Mouse (Mus musculus): ENCODE measurements around the gene Slc1a5.

The Slc1a5 gene

DNA sequence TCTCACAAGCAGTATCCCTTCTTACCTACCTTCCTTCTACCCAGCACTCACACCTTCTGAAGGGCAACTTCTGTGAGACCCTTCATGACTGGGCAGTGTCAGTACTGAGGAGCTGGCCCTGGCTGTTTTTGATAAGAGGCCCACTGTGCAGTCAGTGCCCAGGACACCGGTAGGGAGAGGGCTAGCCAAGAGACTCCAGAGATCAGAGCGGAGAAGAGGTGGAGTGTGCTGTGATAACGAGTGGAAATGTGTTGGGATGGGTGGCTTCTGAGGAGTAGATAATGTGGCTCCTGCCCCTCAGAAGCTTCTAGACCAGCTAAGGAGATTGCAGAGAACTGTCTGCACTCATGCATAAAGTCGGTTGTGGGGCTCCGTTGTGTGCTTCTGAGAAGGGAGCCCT is 38.7 kb downstream of the Slc1a5 start:
- DNase-seq (ENCODE audit: low spot score in 2 of 2), result no peak

DNA sequence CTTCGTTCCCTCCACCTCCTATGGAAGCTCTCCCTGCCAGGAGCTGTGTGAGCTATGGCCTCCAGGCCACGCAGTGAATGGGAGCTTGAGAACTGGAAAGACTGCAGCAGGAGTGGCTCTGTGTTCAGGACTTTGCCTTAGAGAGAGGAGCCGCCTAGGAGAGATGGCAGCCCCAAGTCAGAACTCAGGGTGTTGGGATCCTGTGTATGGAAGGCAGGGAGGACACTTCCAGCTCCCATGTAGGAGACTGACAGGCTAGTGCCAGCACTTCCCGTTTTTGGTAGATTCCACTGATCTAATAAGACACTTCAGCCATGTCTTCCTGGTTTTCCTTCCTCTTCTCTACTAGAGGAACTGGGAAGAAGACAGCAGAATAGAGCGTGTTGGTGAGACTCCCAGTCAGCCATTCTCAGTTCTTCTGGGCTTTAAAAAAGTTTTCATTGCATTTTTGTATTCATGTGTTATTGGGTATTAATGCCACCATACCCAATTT is 39.2 kb downstream of the Slc1a5 start:
- DNase-seq (ENCODE audit: low spot score in 2 of 2), result no peak

DNA sequence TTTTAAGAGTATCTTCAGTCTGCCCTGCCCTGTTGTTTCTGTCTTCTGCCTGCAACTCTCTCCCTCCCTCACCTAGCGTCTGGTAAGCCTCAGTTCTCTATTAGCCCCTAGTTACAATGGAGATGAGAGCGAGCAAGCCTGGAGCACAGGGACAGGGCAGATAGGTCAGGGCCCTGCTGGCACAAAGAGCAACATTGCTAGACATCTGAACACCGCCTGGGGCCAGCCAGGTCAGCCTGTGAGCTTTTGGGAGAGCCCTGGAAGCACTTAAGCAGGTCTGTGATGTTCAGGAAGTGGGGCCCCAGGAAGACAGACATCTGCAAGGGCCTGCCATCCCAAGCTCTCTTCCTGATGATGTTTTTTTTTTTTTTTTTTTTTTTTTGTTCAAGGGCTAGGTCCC is 40.0 kb downstream of the Slc1a5 start:
- no peak for DNase-seq (ENCODE audit: low spot score in 2 of 2)

DNA sequence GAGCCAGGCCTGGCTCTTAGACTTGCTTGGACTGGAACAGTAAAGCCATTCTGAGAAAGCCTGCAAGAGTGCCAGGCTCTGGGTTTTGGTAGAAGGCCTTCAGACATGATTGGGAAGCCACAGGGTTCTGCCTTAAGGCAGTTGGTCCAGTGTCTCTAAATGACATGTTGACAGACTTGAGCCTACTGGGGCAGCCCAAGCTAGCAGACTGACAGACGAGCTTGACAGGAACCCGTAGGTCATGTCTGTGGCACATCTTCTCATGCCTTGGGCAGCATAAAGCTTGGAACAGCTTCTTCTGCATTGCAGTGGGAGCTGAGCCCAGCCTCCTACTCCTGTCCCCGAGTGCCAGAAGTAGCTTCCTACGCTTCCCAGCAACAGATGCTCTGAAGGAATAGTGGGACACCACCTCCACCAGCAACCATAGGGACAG is 40.5 kb downstream of the Slc1a5 start:
- no peak for DNase-seq (ENCODE audit: low spot score in 2 of 2)

DNA sequence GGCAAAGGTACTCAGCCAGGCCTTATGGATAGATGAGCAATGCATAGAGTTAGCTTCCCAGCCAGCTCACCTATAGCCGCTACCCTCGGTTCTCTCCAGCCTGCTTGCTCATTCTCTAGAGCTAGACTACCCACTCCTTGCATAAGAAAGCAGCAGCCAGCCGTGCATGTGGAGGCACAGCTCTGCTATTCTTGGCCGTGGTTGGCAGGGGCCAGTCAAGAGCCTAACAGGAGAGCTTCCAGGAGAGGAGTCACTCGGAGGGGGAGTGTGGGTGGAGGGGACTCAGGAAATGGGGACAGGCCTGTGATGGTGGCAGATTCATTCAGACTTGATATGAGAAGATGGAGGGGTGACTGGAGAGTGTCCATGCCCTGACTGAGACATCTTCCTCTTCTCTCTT is 42.6 kb downstream of the Slc1a5 start:
- peak in 1 of 2 experiments; percentile 62 for DNase-seq (ENCODE audit: low spot score in 2 of 2)

DNA sequence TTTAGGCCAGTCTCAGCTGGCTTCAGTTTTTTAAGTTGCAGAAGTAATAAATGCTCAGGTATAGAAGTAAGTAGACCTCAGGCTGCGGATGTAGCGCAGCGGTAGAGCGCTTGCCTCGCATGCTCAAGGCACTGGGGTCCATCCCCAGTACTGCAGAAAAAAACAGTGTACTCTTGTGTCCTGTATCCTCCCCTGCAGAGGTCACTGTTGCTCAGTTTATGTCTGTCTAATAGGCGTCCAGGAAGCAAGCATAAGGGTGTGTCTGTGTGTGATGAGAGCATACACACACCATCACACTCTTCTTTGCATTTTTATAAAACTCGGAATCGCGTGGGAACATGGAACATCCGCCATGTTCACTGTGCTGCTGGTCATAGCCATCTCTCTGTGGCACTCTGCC is 44.6 kb downstream of the Slc1a5 start:
- no peak for DNase-seq (ENCODE audit: low spot score in 2 of 2)

DNA sequence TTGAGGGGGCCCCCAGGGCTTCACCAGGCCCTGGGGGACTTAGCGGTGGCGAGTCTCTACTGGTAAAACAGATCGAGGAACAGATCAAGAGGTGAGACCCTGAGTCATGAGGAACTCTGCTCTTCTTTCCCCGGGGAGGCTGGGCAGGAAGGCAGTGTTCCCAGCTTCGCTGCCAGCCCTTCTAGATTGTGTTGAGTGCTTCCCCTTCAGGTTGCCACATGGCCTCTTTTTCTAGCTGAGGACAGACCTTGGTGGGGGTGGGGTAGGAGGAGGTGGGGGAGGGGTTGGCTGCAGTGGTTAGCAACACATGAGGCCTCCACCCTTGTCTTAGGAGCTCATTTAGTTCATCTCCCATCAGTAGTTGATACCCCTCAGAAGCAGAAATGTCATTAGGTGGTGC is 45.4 kb downstream of the Slc1a5 start:
- no peak for DNase-seq (ENCODE audit: low spot score in 2 of 2)

DNA sequence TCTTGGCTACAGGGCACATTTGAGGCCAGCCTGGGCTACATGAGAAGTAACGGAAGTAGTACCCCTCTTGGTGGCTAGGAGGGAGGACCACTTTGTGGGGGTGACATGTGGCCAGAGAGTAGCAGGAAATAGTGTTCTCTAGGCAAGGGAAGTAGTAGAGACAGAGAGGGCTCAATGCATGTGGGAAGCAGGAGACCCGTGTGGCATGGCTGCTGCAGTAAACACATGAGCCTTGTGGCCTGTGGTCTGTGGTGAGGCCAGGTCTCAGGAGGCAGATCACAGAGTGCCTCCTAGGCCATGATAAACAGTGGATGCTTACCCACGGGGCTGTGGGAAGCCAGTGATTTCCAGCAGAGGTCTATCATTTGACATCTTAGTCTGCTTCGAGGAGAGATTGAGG is 46.1 kb downstream of the Slc1a5 start:
- no peak for DNase-seq (ENCODE audit: low spot score in 2 of 2)

DNA sequence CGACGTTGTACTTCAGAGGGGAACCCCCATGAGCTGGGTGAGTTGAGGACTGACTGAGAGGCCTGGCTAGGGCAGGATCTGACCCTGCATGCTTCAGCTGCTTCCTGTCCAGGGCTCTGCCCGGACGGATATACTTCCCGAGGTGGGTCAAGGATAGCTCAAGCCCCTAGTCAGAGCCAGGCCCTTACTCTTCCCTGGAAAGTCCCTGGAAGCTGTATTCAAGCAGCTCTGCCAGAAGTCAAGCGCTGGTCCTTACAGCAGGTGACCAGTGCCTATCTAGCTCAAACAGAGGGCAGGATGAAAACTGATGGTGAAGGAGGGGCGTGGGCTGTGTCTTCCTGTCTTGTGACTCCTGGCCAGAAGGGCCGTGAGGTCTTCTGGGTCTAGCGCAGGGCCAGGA is 49.3 kb downstream of the Slc1a5 start:
- DNase-seq (ENCODE audit: low spot score in 2 of 2), result no peak

DNA sequence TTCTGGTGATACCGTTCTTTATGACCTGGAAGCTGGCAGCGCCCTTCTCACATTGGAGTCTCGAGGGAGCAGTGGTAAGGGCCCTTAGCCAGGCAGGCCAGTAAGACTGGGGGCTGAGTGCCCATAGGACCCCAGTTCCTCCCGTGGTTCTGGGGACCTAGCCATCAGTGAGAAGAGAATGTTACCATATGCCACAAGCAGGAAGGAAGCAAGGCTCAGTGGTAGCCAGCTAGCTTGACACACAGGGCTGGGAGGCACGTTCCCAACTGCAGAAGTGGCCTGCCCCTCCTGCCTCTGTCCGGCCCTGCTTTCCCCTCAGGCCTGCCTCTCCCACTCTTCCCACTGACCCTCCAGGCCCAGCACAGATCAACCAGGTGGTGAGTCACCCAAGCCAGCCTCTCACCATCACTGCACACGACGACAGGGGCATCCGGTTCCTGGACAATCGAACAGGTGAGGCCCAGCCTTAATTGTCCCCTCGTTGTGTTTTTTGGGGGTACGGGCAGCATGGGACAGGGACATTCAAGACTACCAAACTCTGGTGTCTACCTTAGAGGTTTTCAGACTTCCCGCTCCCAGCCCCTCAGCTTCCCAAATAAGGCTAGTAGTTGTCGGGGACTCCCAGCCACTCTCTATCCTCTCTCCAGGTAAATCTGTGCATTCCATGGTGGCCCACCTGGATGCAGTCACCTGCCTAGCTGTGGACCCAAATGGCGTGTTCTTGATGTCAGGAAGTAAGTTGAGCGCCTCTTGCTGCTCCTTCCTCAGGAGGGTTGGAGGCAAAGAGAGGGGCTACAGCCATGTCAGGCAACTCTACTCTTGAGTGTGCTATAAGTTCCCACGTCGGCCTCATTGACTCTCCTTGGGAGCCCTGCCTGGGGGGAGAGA is 57.0 kb downstream of the Slc1a5 start:
- DNase-seq (ENCODE audit: low spot score in 2 of 2), result no peak

DNA sequence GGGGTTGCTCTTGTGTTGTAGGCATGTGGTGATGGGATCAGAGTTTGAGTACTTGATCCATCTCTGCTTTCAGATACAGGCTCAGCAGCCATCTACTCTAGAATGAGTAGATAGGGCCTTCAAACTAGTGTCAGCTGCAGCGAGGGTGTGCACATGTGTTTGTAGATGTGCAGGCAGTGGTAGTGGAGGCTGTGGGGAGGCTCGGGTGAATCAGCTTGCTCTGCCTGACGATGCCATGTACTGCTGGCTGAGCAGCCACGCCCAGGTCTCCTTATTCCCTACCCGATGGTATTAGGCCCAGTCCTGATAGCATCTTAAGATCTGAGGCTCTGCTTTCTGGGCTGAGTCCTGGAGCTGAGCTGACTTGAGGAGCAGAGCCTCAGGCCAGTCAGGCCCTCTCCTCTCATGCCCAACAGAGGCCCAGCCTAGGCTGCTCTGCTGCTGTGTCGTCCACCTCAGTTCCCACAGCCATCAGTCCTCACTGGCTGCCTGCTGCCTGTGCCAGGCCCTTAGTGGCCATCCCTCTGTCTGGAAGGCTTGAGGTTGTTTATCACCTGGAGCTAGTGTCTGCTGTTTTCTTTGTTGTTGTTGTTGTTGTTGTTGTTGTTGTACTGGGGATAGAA is 57.8 kb downstream of the Slc1a5 start:
- DNase-seq (ENCODE audit: low spot score in 2 of 2), result no peak

DNA sequence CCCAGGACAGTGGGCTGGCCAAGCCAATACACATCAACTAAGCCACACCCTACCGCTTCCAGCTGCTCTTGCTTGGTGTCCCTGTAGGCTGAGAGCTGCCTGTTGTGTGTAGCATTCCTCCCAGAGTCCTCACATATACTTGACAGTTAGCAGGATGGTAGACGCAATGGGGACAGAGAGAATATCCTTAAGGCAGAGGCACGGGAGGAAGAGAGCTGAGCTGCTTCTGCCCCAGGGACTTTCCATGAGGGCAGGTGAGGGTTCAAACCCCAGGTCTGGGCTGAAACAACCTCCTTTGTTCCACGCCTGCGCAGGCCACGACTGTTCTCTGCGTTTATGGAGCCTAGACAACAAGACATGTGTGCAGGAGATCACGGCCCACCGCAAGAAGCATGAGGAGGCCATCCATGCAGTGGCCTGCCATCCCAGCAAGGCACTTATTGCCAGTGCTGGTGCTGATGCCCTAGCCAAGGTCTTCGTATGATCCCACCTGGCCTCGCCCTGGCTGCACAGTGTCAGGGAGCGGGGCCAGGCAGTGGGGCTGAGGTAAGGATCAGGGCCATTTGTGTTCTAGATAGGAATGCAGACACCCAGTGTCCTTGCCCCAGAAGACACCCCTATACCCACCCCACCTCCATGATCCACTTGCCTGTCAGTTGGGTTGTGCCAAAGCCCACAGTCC is 58.4 kb downstream of the Slc1a5 start:
- DNase-seq (ENCODE audit: low spot score in 2 of 2), result no peak

DNA sequence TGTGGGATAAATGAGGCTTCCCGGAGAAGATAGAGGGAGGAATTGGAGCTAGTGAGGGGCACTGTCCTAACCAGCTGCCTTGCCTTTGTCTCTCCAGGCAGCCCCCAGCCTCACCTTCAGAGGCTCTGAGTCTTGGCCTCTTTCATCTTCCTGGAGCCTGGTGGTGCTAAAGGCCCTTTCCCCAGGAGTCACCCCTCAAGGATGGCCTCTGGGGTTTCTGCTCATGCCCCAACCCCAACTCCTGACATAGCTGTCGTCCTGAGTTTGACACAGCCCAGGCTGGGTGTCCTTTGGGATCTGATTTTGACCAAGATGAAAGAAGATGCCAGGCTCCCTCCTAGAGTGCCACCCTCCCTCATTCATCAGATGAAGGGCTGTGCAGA is 59.0 kb downstream of the Slc1a5 start:
- DNase-seq (ENCODE audit: low spot score in 2 of 2), result no peak

DNA sequence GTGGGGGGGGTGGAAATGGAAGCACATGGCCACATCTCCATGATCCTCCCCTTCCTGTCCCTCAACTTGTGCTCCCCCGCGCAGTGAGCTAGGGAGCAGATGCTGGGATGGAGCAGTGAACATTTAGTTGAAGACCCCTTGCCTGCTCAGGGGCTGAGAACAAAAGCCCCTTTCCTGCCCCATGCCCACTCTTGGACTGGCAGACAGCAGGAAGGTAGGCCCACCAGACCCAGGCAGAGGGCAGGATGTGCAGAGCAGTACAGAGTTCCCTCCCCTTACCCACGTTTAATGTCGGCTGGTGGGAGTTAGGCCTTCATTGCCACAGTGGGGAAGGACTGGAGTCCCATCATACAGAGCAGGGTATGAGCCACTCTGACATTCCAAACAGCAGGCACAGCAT is 59.9 kb downstream of the Slc1a5 start:
- no peak for DNase-seq (ENCODE audit: low spot score in 2 of 2)

DNA sequence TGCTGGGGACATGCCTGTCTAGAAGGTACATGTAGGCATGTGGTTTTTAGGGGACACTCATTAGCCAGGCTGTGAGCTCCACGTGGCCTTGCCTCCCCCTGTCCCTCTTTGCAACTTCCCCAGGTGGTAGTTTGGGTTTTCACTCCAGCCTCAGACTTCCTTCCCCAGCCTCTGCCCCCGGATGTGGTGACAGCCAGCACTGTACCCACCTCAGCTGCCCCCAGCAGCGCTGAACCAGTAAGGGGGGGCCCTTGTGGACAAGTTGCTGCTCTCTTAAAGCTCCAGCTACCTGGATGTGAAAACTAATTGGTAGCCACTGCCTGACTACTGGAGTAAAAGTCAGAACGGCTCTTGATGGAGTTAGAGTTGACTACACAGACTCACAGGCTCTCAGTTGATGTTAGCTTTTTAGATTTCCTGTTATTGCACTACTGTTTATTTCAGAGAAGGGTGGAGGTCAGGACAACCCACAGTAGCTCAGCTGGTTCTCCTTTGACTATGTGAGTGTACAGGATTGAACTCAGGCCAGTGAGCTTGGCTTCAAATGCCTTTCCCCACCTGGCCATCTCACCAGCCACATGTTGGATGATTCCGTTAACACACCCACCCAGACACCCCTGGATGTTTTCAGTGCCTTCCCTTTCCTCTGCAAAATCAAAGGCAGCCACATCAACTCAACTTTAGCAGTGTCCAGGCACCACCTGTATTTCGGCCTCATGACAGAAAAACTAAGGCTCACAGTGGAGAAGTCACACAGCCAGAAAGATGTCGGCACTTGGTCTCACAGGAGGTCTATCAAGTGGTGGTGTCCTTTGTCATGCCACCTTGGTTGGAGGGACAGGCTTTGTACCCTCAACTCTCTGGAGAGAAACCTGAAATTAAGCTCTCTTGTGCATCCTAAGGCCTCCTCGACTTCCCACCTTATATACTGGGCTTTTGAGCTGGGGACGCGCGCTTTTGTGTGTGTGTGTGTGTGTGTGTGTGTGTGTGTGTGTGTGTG is 60.7 kb downstream of the Slc1a5 start:
- DNase-seq (ENCODE audit: low spot score in 2 of 2), result no peak

DNA sequence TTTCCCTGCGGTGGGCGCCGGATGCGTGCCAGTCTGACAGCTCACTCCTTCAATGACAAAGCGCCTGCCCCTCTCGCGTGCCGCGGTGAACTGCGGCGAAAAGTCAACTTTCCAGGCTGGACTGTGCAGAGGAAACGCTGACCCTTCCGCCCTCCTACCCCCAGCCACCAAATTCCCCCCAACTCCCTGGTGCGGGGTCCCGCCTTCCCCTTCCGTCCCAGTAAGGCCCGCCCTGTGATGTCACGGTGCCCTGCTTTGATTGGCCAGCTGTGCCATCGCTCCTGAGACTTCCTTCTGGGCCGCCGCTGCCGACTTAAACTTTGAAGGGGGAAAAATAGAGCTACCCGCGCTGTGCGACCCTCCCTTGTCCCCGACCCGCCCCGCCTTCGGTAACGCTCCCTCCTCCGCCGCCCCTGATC is 61.5 kb downstream of the Slc1a5 start, which contains the start of gene Prkd2:
Prkd2 (plus strand) TSS at position 258 of the 419 bp plus-strand sequence.
- DNase-seq (ENCODE audit: low spot score in 2 of 2), result peak; percentile 78 to 89

DNA sequence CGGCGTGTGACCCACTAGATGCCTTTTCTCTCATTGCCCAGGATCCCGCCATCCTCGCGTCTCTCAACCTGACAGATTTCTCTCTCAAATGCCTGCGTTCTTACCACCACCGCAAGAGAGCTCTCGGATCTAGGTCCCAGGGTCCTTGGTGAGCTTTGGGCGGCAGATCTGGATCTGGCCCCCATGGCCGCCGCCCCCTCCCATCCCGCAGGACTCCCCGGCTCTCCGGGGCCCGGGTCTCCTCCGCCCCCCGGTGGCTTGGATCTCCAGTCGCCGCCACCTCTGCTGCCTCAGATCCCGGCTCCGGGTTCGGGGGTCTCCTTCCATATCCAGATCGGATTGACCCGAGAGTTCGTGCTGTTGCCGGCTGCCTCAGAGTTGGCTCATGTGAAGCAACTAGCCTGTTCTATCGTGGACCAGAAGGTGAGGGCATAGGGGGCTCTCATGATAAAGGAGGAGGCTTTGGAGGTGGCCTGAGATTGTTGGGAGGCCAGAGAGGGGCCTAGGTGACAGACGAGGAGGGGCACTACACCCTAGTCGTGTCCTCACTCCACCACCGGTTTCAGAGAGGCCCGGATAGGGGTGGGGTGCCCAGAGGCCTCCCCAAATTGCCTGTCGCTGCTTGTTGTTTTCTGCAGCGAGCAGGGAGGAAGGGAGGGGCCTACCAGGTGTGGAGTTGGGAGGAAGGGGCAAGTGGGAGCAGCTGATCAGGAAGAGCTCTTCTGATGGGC is 62.5 kb downstream of the Slc1a5 start:
- DNase-seq (ENCODE audit: low spot score in 2 of 2), result no peak

DNA sequence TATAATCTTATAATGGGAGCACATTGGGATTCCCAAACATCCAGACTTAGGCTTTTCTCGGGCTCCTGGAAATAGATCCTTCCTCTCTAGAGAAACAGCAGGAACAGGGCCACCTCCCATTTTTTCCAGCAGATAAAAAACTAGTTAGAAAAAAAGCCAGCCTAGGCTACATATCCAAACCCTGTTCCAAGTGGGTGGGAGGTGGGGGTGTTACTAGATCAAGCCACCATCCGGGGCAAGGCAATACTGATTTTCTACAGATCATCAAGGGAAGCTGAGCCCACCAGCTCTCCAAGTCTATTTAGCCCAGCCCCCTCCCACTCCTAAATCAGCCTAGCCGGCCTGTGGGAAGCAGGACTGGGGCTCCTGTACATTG is 63.5 kb downstream of the Slc1a5 start:
- DNase-seq (ENCODE audit: low spot score in 2 of 2), result no peak

DNA sequence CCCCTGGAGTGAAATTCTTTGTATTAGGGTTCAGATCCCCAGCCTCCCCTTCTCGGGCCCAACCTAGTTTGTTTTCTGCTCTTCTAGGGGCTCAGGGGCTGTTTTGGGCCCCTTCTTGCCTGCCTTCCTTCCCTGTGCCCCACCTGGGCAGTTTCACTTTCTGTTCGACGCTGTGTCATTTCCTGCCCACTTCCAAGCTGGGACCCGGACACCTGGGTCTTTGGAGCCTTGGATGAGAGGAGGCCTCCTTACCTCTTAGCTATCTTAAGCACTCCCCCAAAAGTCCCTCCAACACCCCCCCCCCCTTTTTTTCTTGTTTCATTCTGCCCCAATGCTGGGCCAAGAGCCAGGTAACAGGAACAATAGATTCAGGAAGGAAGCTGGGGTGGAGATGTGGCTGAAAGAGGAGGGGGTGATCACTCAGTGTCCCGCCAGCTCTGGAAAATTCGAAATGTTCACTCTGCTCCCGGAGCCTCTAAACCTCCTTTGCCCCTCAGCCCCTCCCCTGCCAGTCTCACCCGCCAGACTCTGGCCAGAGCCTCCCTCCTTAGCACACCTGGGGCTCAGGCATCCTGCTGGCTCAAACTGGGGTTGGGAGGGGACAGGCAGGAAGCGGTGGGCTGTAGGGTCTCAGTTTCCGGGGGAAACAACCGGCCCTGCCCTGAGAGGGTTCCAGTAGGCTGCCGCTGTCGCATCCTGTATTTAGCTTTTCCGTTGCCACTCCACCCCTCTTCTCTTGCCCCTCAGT is 64.1 kb downstream of the Slc1a5 start:
- no peak for DNase-seq (ENCODE audit: low spot score in 2 of 2)

DNA sequence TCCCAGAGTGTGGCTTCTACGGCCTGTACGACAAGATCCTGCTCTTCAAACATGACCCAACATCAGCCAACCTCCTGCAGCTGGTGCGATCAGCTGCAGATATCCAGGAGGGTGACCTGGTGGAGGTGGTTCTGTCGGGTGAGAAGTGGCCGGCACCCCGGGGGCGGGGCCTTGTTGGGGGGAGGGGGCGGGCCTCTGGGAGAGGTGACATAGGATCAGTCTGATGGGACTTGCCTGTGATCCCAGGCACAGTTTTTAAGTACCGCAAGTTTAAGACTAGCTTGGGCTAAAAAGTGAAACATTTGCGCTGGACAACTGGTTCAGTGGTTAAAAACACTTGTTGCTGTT is 64.7 kb downstream of the Slc1a5 start:
- DNase-seq (ENCODE audit: low spot score in 2 of 2), result no peak

Measured in frontal cortex, postnatal 10 days (tissue).